Mouse (Mus musculus) neural tube, postnatal 0 days (tissue): Measurements from ENCODE around the gene Gm11559. TPM values are rescaled to one million over a fixed set of nuclear protein-coding genes. Genes with fewer than 3 reads are reported as not detected.

Experiments
- polyA plus RNA-seq: library from polyadenylated mRNA; unstranded; fragments of >200 nt; fragmentation: Nextera tagmentation; extraction: Ambion mirVana; gene quantifications from 2 replicates; pipeline ENCODE4 v1.2.1, GENCODE M21; 2015

Gm11559 gene
- polyA plus RNA-seq, result not detected in 2 replicates

DNA sequence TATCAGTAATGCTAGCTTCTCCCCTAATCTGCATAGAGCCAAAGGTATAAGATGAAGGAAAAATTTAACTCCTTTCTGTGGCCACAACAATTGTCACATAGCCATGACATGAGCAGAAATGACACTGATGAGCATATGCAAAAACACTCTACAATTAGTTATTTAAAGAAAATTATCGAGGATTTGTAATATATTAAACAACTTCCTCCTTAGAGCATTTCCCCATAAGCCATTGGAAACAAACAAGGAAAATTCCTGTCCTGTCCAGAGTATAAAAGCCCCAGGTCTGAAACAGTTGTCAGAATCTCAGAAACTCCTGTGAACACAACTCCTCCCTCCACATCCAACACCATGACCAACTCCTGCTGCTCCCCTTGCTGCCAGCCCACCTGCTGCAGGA lies at the start of gene Gm11559:
TSS of gene Gm11559 (plus strand) at position 301 of the 400 bp plus-strand sequence.

GRCm38 (mm10) chr11:99815566-99815965 lies 48.7 kb upstream of the Gm11559 start, which contains the start of gene Gm11564:
TSS of gene Gm11564 (minus strand) at chr11:99815666.

DNA sequence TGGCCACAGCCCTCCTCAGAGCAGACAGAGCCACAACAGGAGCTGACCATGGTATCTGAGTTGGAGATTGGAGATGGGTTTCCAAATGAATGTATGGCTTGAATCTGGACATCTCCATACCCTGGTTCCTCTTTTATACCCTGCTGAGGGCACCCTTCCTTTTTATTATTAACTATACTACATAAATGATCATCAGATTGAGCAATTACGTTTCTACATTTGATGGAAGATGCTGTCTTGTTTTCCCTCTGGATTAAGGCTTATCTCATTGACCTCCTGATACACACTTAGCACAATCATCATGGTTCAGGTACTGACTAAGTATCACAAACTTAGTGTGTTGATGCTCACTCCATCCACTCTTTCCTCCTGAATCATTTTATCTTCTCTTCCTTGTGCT lies 26.3 kb upstream of the Gm11559 start, which contains the start of gene 2300003K06Rik:
TSS of gene 2300003K06Rik (minus strand) at position 101 of the 400 bp plus-strand sequence.

GRCm38 (mm10) chr11:99851508-99851907 lies 12.8 kb upstream of the Gm11559 start, which contains the start of gene Krtap4-16:
TSS of gene Krtap4-16 (minus strand) at chr11:99851608.

GRCm38 (mm10) chr11:99857617-99858016 lies 6.7 kb upstream of the Gm11559 start, which contains the start of gene Gm11568:
TSS of gene Gm11568 (plus strand) at chr11:99857917.

DNA sequence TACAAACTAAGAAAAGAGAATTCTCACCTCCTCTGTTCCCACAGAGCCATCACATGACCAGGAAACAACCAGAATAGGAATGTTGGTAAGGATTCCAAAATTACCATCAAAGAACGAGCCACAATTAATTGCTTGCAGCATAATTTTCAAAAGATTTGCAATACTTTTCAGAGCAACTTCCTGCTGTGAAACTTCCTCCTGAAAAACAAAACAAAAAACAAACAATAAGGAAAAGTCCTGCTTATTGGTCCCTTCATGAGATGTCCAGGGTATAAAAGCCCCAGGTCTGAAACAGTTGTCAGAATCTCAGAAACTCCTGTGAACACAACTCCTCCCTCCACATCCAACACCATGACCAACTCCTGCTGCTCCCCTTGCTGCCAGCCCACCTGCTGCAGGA lies 8.8 kb downstream of the Gm11559 start, which contains the start of gene Krtap9-1:
TSS of gene Krtap9-1 (plus strand) at position 301 of the 400 bp plus-strand sequence.

GRCm38 (mm10) chr11:99878887-99879286 lies 14.6 kb downstream of the Gm11559 start, which contains the start of gene Gm11567:
TSS of gene Gm11567 (plus strand) at chr11:99879187.

DNA sequence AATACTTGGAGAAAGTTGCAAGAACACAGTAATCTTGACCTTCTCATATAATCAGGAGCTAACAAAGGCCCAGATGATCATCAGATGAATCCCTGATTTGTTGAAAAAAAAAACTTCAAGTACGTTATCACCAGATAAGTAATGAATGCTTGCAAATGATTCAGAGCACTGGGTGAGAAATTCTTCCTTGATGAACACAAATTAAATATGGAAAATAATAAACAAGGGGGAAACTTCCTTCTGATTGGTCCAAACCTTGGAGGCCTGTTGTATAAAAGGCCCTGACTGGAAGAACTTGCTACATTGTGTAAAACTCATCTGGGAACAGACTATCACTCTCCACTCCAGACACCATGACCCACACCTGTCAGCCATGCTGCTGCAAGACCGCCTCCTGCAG lies 43.3 kb downstream of the Gm11559 start, which contains the start of gene Krtap31-1:
TSS of gene Krtap31-1 (plus strand) at position 301 of the 400 bp plus-strand sequence.

GRCm38 (mm10) chr11:99914451-99914850 lies 50.2 kb downstream of the Gm11559 start, which contains the start of gene Gm11565:
TSS of gene Gm11565 (plus strand) at chr11:99914751.

Other genes starting within 250 kb of the Gm11559 start
- gene Krtap2-4, start 249.6 kb upstream of the Gm11559 start, polyA plus RNA-seq, result not detected in 2 replicates
- gene Gm11562, start 244.0 kb upstream of the Gm11559 start, polyA plus RNA-seq, result not detected in 2 replicates
- not detected in 2 replicates for gene Krtap4-1, start 236.2 kb upstream of the Gm11559 start, polyA plus RNA-seq
- not detected in 2 replicates for gene Krtap4-2, start 229.4 kb upstream of the Gm11559 start, polyA plus RNA-seq
- gene Krtap4-7, start 220.4 kb upstream of the Gm11559 start, polyA plus RNA-seq, result not detected in 2 replicates
- gene Gm11555, start 214.2 kb upstream of the Gm11559 start, polyA plus RNA-seq, result not detected in 2 replicates
- not detected in 2 replicates for gene Gm11563, start 205.5 kb upstream of the Gm11559 start, polyA plus RNA-seq
- not detected in 2 replicates for gene Krtap4-6, start 198.5 kb upstream of the Gm11559 start, polyA plus RNA-seq
- gene Gm14190, start 173.7 kb upstream of the Gm11559 start, polyA plus RNA-seq, result not detected in 2 replicates
- gene Gm14180, start 130.2 kb upstream of the Gm11559 start, polyA plus RNA-seq, result not detected in 2 replicates
- not detected in 2 replicates for gene Gm11595, start 91.6 kb upstream of the Gm11559 start, polyA plus RNA-seq
- gene Krtap4-8, start 83.8 kb upstream of the Gm11559 start, polyA plus RNA-seq, result not detected in 2 replicates
- not detected in 2 replicates for gene Krtap4-9, start 79.3 kb upstream of the Gm11559 start, polyA plus RNA-seq
- not detected in 2 replicates for gene Gm11596, start 71.0 kb upstream of the Gm11559 start, polyA plus RNA-seq
- not detected in 2 replicates for gene Gm11569, start 65.5 kb upstream of the Gm11559 start, polyA plus RNA-seq
- not detected in 2 replicates for gene Gm11554, start 60.0 kb upstream of the Gm11559 start, polyA plus RNA-seq
- not detected in 2 replicates for gene Krtap4-13, start 54.6 kb upstream of the Gm11559 start, polyA plus RNA-seq
- not detected in 2 replicates for gene Gm11564, start 48.8 kb upstream of the Gm11559 start, polyA plus RNA-seq
- gene 2300003K06Rik, start 26.4 kb upstream of the Gm11559 start, polyA plus RNA-seq, result not detected in 2 replicates
- not detected in 2 replicates for gene Krtap4-16, start 12.9 kb upstream of the Gm11559 start, polyA plus RNA-seq
- not detected in 2 replicates for gene Gm11568, start 6.6 kb upstream of the Gm11559 start, polyA plus RNA-seq
- not detected in 2 replicates for gene Krtap9-1, start 8.9 kb downstream of the Gm11559 start, polyA plus RNA-seq
- not detected in 2 replicates for gene Gm11567, start 14.7 kb downstream of the Gm11559 start, polyA plus RNA-seq
- gene Krtap31-1, start 43.4 kb downstream of the Gm11559 start, polyA plus RNA-seq, result not detected in 2 replicates
- not detected in 2 replicates for gene Gm11565, start 50.3 kb downstream of the Gm11559 start, polyA plus RNA-seq
- not detected in 2 replicates for gene Krtap31-2, start 71.8 kb downstream of the Gm11559 start, polyA plus RNA-seq
- not detected in 2 replicates for gene Krtap9-5, start 84.0 kb downstream of the Gm11559 start, polyA plus RNA-seq
- gene Krtap29-1, start 114.6 kb downstream of the Gm11559 start, polyA plus RNA-seq, result not detected in 2 replicates
- 0.15 TPM in 2 replicates for gene Krtap16-1, start 122.1 kb downstream of the Gm11559 start, polyA plus RNA-seq
- 3.1 and 3.3 TPM in 2 replicates for gene Krtap17-1, start 129.5 kb downstream of the Gm11559 start, polyA plus RNA-seq
- not detected in 2 replicates for gene Krt33a, start 151.7 kb downstream of the Gm11559 start, polyA plus RNA-seq
- gene Krt33b, start 165.4 kb downstream of the Gm11559 start, polyA plus RNA-seq, result 0.14 and 0.22 TPM in 2 replicates
- 0.09 TPM in 1 of 2 replicates, not detected in the other for gene Krt34, start 177.1 kb downstream of the Gm11559 start, polyA plus RNA-seq
- gene Krt31, start 186.1 kb downstream of the Gm11559 start, polyA plus RNA-seq, result not detected in 2 replicates
- not detected in 2 replicates for gene Krt32, start 223.8 kb downstream of the Gm11559 start, polyA plus RNA-seq
- 0.19 and 0.25 TPM in 2 replicates for gene Krt35, start 231.8 kb downstream of the Gm11559 start, polyA plus RNA-seq
- gene Krt36, start 241.2 kb downstream of the Gm11559 start, polyA plus RNA-seq, result 0.09 TPM in 1 of 2 replicates, not detected in the other